Mouse (Mus musculus) adrenal gland, postnatal 4 days (tissue): ENCODE measurements around the gene P3h1. TPM values are rescaled to one million over a fixed set of nuclear protein-coding genes. Genes with fewer than 3 reads are reported as not detected.
"Not testable (repeated sequence)": the region's sequence is repeated elsewhere in the genome, so short reads cannot be mapped to it uniquely, and the experiment has no call there.

Experiments used
- DNase-seq, 2 experiments: peaks; one replicate each; pipeline ENCODE4 v3.0.0; 2021 to 2022; ENCODE audit warnings: low spot score in 2 of 2, mixed read lengths in 2 of 2
- total RNA-seq, 2 experiments: library from RNA; stranded (reverse); gene quantifications; 2 replicates each; pipeline ENCODE4 v1.2.3; 2021

Gene P3h1
- total RNA-seq, 2 experiments from 2014 or later: 37.7 to 38.1 TPM

GRCm38 (mm10) chr4:119266606-119267005 is 33.9 kb downstream of the P3h1 start:
- no peak for DNase-seq

GRCm38 (mm10) chr4:119274627-119275026 is 41.9 kb downstream of the P3h1 start:
- no peak for DNase-seq

- DNase-seq: no peak
Measured at GRCm38 (mm10) chr4:119275226-119275625, 42.5 kb downstream of the P3h1 start.

GRCm38 (mm10) chr4:119275726-119276125 is 43.0 kb downstream of the P3h1 start:
- DNase-seq: no peak

GRCm38 (mm10) chr4:119278784-119279183 is 46.1 kb downstream of the P3h1 start:
- not testable (repeated sequence) for DNase-seq

- no peak for DNase-seq
Measured at GRCm38 (mm10) chr4:119284861-119285260, 52.1 kb downstream of the P3h1 start.

GRCm38 (mm10) chr4:119285336-119285735 is 52.6 kb downstream of the P3h1 start:
- DNase-seq: no peak

GRCm38 (mm10) chr4:119291921-119292320 is 59.2 kb downstream of the P3h1 start:
- DNase-seq: no peak

GRCm38 (mm10) chr4:119292771-119293573 is 60.3 kb downstream of the P3h1 start:
- DNase-seq: peak in 1 of 2 experiments; percentile 14

- DNase-seq: peak in 1 of 2 experiments; percentile 7
Measured at GRCm38 (mm10) chr4:119293574-119294258, 61.0 kb downstream of the P3h1 start.

- DNase-seq: peak; percentile 98 to 100
Measured at GRCm38 (mm10) chr4:119294415-119295133, 61.9 kb downstream of the P3h1 start, which contains the start of gene Ybx1. Ybx1 (minus strand) TSS chr4:119294604.

GRCm38 (mm10) chr4:119295134-119295453 is 62.4 kb downstream of the P3h1 start:
- no peak for DNase-seq

GRCm38 (mm10) chr4:119297361-119297760 is 64.6 kb downstream of the P3h1 start:
- no peak for DNase-seq

Other genes with a start within 250 kb of the P3h1 start
- 10 to 100 TPM; 13.0 to 15.5 TPM for gene Slc2a1, start 124.2 kb upstream of the P3h1 start, total RNA-seq
- 10 to 100 TPM; 12.2 to 16.2 TPM for gene Zfp691, start 58.7 kb upstream of the P3h1 start, total RNA-seq
- 10 to 100 TPM in 1 of 2 experiments, 1 to 10 TPM in 1; 6.9 to 13.1 TPM for gene Ermap, start 42.9 kb upstream of the P3h1 start, total RNA-seq
- 10 to 100 TPM; 33.9 to 38.3 TPM for gene Svbp, start 37.6 kb upstream of the P3h1 start, total RNA-seq
- gene Tmem269, start 14.7 kb upstream of the P3h1 start, total RNA-seq: not detected
- gene AU022252, start 203 bp upstream of the P3h1 start, total RNA-seq: 10 to 100 TPM; 20.8 to 26.1 TPM
- gene Cldn19, start 22.5 kb downstream of the P3h1 start, total RNA-seq: 1 to 10 TPM in 1 of 2 experiments, under 1 TPM in 1; 0.45 to 8.8 TPM
- gene Ybx1, start 61.7 kb downstream of the P3h1 start, total RNA-seq: 100 to 1,000 TPM; 555 to 590 TPM
- gene Ppih, start 87.6 kb downstream of the P3h1 start, total RNA-seq: 10 to 100 TPM; 32.9 to 33.4 TPM
- gene Ccdc30, start 182.6 kb downstream of the P3h1 start, total RNA-seq: 10 to 100 TPM; 11.8 to 14.0 TPM
- gene Ppcs, start 189.5 kb downstream of the P3h1 start, total RNA-seq: 10 to 100 TPM; 31.4 to 36.9 TPM
- gene Zmynd12, start 189.9 kb downstream of the P3h1 start, total RNA-seq: 1 to 10 TPM; 2.5 to 5.1 TPM